Mouse (Mus musculus) ovary, adult 2 months (tissue): Measurements from ENCODE around the gene Olfr878. TPM values are rescaled to one million over a fixed set of nuclear protein-coding genes. Genes with fewer than 3 reads are reported as not detected.

Source experiments
- polyA plus RNA-seq: library from polyadenylated mRNA; depleted of rRNA; stranded (reverse); fragments of >200 nt; gene quantifications from 2 replicates; pipeline ENCODE4 v1.2.3, GENCODE M21; 2012; rRNA removed

Gene Olfr878
- polyA plus RNA-seq, result 0.35 TPM in 1 of 2 replicates, not detected in the other

DNA sequence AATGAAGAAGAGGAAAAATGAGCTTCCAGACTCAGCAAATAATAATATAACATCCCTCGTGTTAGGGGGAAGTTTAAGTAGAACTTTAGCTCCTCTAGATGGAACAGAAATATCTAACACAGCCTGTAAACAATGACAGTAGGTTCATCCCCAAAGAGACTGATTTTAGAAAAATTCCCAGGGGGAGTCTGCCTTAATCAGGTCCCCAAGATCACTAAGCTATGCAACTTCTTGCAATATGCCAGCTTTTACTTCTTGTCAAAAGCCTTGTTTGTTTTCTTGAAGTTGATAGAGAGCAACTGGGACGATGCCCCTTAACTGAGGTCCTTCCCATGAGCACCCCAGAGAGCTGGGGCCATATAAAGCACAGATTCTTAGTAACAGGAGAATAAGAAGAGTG lies at the start of gene Olfr878:
Gene Olfr878 (plus strand): TSS at position 301 of the 400 bp plus-strand sequence.

GRCm38 (mm10) chr9:37896661-37897060 lies 21.0 kb upstream of the Olfr878 start, which contains the start of gene Olfr145:
TSS of gene Olfr145 (plus strand) at chr9:37896724.

Other genes with a start within 250 kb of the Olfr878 start
- gene Panx3, start 248.6 kb upstream of the Olfr878 start, polyA plus RNA-seq, result 0.13 and 0.24 TPM in 2 replicates
- not detected in 2 replicates for gene Olfr160, start 201.6 kb upstream of the Olfr878 start, polyA plus RNA-seq
- gene Olfr874, start 172.7 kb upstream of the Olfr878 start, polyA plus RNA-seq, result 0.18 TPM in 1 of 2 replicates, not detected in the other
- gene Olfr875, start 146.0 kb upstream of the Olfr878 start, polyA plus RNA-seq, result 0.33 and 0.42 TPM in 2 replicates
- not detected in 2 replicates for gene Olfr876, start 114.8 kb upstream of the Olfr878 start, polyA plus RNA-seq
- gene Olfr877, start 63.6 kb upstream of the Olfr878 start, polyA plus RNA-seq, result 0.29 TPM in 1 of 2 replicates, not detected in the other
- not detected in 2 replicates for gene Olfr145, start 21.1 kb upstream of the Olfr878 start, polyA plus RNA-seq
- not detected in 2 replicates for gene Olfr881, start 74.0 kb downstream of the Olfr878 start, polyA plus RNA-seq
- gene Olfr883, start 108.0 kb downstream of the Olfr878 start, polyA plus RNA-seq, result not detected in 2 replicates
- gene Olfr884, start 128.7 kb downstream of the Olfr878 start, polyA plus RNA-seq, result not detected in 2 replicates
- not detected in 2 replicates for gene Olfr885, start 143.5 kb downstream of the Olfr878 start, polyA plus RNA-seq
- not detected in 2 replicates for gene Olfr887, start 166.2 kb downstream of the Olfr878 start, polyA plus RNA-seq
- not detected in 2 replicates for gene Olfr888, start 190.3 kb downstream of the Olfr878 start, polyA plus RNA-seq
- gene Olfr889, start 197.4 kb downstream of the Olfr878 start, polyA plus RNA-seq, result not detected in 2 replicates
- gene Olfr890, start 224.7 kb downstream of the Olfr878 start, polyA plus RNA-seq, result not detected in 2 replicates